Mouse (Mus musculus): ENCODE measurements around the gene Dbndd1. TPM values are rescaled to one million over a fixed set of nuclear protein-coding genes. Genes with fewer than 3 reads are reported as not detected.
A peak's percentile ranks its signal among the peaks of the same experiment; 100 is the strongest.

The Dbndd1 gene
- total and polyA plus RNA-seq, 3 experiments, result 0.73 to 4.2 TPM; not detected in 1

- Histone ChIP-seq H3K27me3 (ENCODE audit: control insufficient read depth in 1 of 2, insufficient read depth in 2 of 2, low read length in 2 of 2) (no peaks in the 10 kb centered on the region), H3K9me3 (replicated peaks; ENCODE audit: insufficient read depth, low read length) (no peaks in the 10 kb centered on the region), H3K9ac (ENCODE audit: control insufficient read depth, low read depth, low read length, poor library complexity, severe bottlenecking) (peak overlapping the region; percentile 84), H3K79me2 (ENCODE audit: control insufficient read depth, insufficient read depth, low read length, poor library complexity) (peaks cover 24% of the 10 kb centered on the region), H3K27ac (ENCODE audit: control insufficient read depth, low read depth, low read length) (peak overlapping the region; percentile 85), H3K4me1 (ENCODE audit: control insufficient read depth in 1 of 2, insufficient read depth in 2 of 2, low read length in 2 of 2) (peaks cover 0 to 8% of the 10 kb centered on the region in 2 experiments; a peak in 3 of 4 replicates), H3K36me3 (ENCODE audit: control insufficient read depth in 1 of 2, insufficient read depth in 2 of 2, low read length in 2 of 2) (peaks cover 3 to 7% of the 10 kb centered on the region in 2 experiments; a peak in 2 of 4 replicates), H3K4me3 (ENCODE audit: control insufficient read depth in 1 of 2, insufficient read depth in 1 of 2, low read depth in 2 of 2, low read length in 2 of 2) (peak overlapping the region; percentile 71 to 76)
- DNase-seq (ENCODE audit: low read depth, low spot score), result peak; percentile 60
- TF ChIP-seq MYC (IDR thresholded peaks at IDR 0.05; ENCODE audit: low read depth, low read length) (no peak), NELFE (IDR thresholded peaks at IDR 0.05; ENCODE audit: low read depth, low read length) (peak; percentile 22; the same call in 1 of the 2 replicates), POLR2A (IDR thresholded peaks at IDR 0.05; ENCODE audit: control insufficient read depth in 1 of 2, insufficient read depth in 1 of 2, low read depth in 1 of 2, low read length in 2 of 2, poor library complexity in 1 of 2) (no peak), ZNF384 (IDR thresholded peaks at IDR 0.05; ENCODE audit: low read depth, low read length) (no peak), JUND (IDR thresholded peaks at IDR 0.05; ENCODE audit: low read depth, low read length) (no peak), TBP (IDR thresholded peaks at IDR 0.05; ENCODE audit: low read depth, low read length) (0 out of 2 replicates have a peak, but pooled peaks have one; percentile 16), RCOR1 (IDR thresholded peaks at IDR 0.05; ENCODE audit: low read depth, low read length) (no peak)
Observed at GRCm38 (mm10) chr8:123478456-123479218, 36.6 kb downstream of the Dbndd1 start.

DNA sequence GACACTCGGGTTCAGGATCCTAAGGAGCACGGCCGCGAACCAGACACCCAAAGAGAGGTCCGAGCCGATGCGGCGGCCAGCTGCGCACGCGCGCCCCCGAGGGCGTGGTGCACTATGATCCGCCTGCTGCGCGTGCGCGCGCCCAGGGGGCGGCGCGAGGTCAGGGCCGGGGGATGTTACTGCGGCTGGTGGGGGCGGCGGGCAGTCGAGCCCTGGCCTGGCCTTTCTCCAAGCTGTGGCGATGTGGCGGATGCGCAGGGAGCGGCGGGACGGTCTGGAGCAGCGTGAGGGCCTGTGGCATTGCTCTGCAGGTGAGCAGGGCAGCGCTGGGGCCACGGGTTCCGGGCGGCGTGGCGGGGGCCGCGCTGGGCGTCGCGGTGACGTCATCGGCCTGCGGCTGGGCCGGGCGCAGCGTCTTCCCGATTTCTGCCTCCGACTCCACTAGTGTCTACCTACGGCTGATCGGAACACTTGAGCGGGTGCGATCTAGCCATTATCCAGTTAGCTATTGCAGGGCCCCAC lies 37.5 kb downstream of the Dbndd1 start, which contains the start of gene Afg3l1:
TSS of gene Afg3l1 (plus strand) at position 167 of the 522 bp plus-strand sequence.
- Histone ChIP-seq H3K9ac (ENCODE audit: control insufficient read depth, low read depth, low read length, poor library complexity, severe bottlenecking) (peak within 1 kb of the TSS; percentile 84), H3K9me3 (replicated peaks; ENCODE audit: insufficient read depth, low read length) (no peaks in the 10 kb centered on the region), H3K79me2 (ENCODE audit: control insufficient read depth, insufficient read depth, low read length, poor library complexity) (peaks cover 24% of the 10 kb centered on the region), H3K27me3 (ENCODE audit: control insufficient read depth in 1 of 2, insufficient read depth in 2 of 2, low read length in 2 of 2) (no peaks in the 10 kb centered on the region), H3K27ac (ENCODE audit: control insufficient read depth, low read depth, low read length) (peak within 1 kb of the TSS; percentile 85), H3K4me1 (ENCODE audit: control insufficient read depth in 1 of 2, insufficient read depth in 2 of 2, low read length in 2 of 2) (peaks cover 0 to 8% of the 10 kb centered on the region in 2 experiments; a peak in 3 of 4 replicates), H3K36me3 (ENCODE audit: control insufficient read depth in 1 of 2, insufficient read depth in 2 of 2, low read length in 2 of 2) (peaks cover 3 to 5% of the 10 kb centered on the region in 2 experiments; a peak in 2 of 4 replicates), H3K4me3 (ENCODE audit: control insufficient read depth in 1 of 2, insufficient read depth in 1 of 2, low read depth in 2 of 2, low read length in 2 of 2) (peak within 1 kb of the TSS; percentile 71 to 76)
- DNase-seq (ENCODE audit: low read depth, low spot score), result peak; percentile 89
- TF ChIP-seq RAD21 (IDR thresholded peaks at IDR 0.05; ENCODE audit: low read depth, low read length) (no peak), NRF1 (IDR thresholded peaks at IDR 0.05; ENCODE audit: insufficient read depth, low read depth, low read length, poor library complexity, severe bottlenecking) (peak; percentile 90), SIN3A (IDR thresholded peaks at IDR 0.05; ENCODE audit: low read length) (peak; percentile 85), POLR2A (IDR thresholded peaks at IDR 0.05; ENCODE audit: control insufficient read depth in 1 of 2, insufficient read depth in 1 of 2, low read depth in 1 of 2, low read length in 2 of 2, poor library complexity in 1 of 2) (peak; percentile 86 to 98), POLR2AphosphoS2 (IDR thresholded peaks at IDR 0.05; ENCODE audit: low read length) (0 out of 2 replicates have a peak, but pooled peaks have one; percentile 38), E2F4 (IDR thresholded peaks at IDR 0.05; ENCODE audit: borderline replicate concordance, low read depth, low read length) (no peak), TAL1 (IDR thresholded peaks at IDR 0.05; ENCODE audit: low read length) (no peak), MAZ (IDR thresholded peaks at IDR 0.05; ENCODE audit: low read depth, low read length) (peak; percentile 75; the same call in 1 of the 2 replicates), TBP (IDR thresholded peaks at IDR 0.05; ENCODE audit: low read depth, low read length) (peak; percentile 44; the same call in 1 of the 2 replicates), MYC (IDR thresholded peaks at IDR 0.05; ENCODE audit: low read depth, low read length) (peak; percentile 45; the same call in 1 of the 2 replicates), HCFC1 (IDR thresholded peaks at IDR 0.05; ENCODE audit: low read depth, low read length) (peak; percentile 83), GABPA (IDR thresholded peaks at IDR 0.05; ENCODE audit: low read depth, low read length) (no peak), TCF12 (IDR thresholded peaks at IDR 0.05; ENCODE audit: low read depth, low read length) (no peak), UBTF (IDR thresholded peaks at IDR 0.05; ENCODE audit: borderline replicate concordance, insufficient read depth, low read depth, low read length) (no peak), MAX (IDR thresholded peaks at IDR 0.05; ENCODE audit: low read length) (peak; percentile 66; the same call in 1 of the 2 replicates), NELFE (IDR thresholded peaks at IDR 0.05; ENCODE audit: low read depth, low read length) (peak; percentile 86), ELF1 (IDR thresholded peaks at IDR 0.05; ENCODE audit: low read depth, low read length) (peak; percentile 75), KAT2A (conservative IDR thresholded peaks at IDR 0.05; ENCODE audit: low read depth, low read length) (no peak; the same call in 1 of the 2 replicates), ETS1 (IDR thresholded peaks at IDR 0.05; ENCODE audit: low read depth, low read length) (no peak)
